8 mouse cellular contexts compared by ENCODE assay signal in the genomic region with DNA sequence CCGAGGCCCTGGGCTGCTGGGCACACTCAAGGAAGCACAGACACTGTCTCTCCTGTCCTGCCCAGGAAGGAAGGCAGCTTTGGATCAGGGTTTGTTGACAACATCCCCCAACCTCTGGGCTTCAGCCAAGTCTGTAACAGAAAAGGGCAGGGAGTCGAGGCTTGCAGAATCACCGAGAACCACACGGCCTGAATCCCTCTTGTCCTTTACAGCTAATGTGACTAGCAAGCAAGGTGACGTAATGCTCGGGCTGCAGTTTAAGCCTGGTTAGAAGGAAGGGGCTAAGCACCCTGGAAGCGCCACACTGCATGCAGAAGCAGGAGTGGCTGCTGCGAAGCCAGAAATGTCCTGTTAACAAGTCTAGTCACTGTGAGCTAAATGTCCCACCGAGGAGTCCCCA. TPM values are rescaled to one million over a fixed set of nuclear protein-coding genes. Genes with fewer than 3 reads are reported as not detected.
A peak's percentile ranks its signal among the peaks of the same experiment; 100 is the strongest.
DNase-seq lines count a peak whose midpoint lies in the region; ATAC-seq and TF ChIP-seq lines count a peak whose summit lies in the region.

No protein-coding gene starts in this region.

- H3K27ac ChIP-seq in gastrocnemius, adult 2 months, result peak overlapping the region; percentile 81
- H3K27ac ChIP-seq in kidney, embryonic 16.5 days (ENCODE audit: low read length), result peak overlapping the region; percentile 71

- peak overlapping the region; percentile 20; the same call in 1 of the 2 replicates for H3K4me2 ChIP-seq in kidney, embryonic 16.5 days (replicated peaks; ENCODE audit: low read depth, low read length)

- 38% methylated on average over 9 of the region's 9 CpGs for WGBS in kidney, embryonic 16.5 days

- intact Hi-C loops in gastrocnemius, adult 2 months (cut with DNase I), result no loop called here

- peak; percentile 44 for DNase-seq in gastrocnemius, adult 2 months
- no peak for DNase-seq in gastrocnemius, adult 18-20 months (ENCODE audit: low spot score)
- DNase-seq in adrenal gland, postnatal 10 days, result peak; percentile 78
- DNase-seq in lung, postnatal 36 days, result peak; percentile 91
- DNase-seq in left cerebral cortex, adult 11 months (ENCODE audit: low spot score), result no peak
- DNase-seq in natural killer cell, adult 2 months (ENCODE audit: low spot score in 2 of 2), result no peak

- H3K4me1 ChIP-seq in kidney, embryonic 16.5 days (ENCODE audit: insufficient read depth, low read length), result peaks cover 78% of the 10 kb centered on the region

- peak overlapping the region; percentile 41; the same call in 1 of the 2 replicates for H3K9ac ChIP-seq in kidney, embryonic 16.5 days (replicated peaks; ENCODE audit: low read length)

- peaks cover 12% of the 10 kb centered on the region; the same call in 1 of the 2 replicates for H3K36me3 ChIP-seq in kidney, embryonic 16.5 days (ENCODE audit: insufficient read depth, low read length)

- TF ChIP-seq CTCF in gastrocnemius, adult 2 months (IDR thresholded peaks at IDR 0.05), result no peak

- no peaks in the 10 kb centered on the region for H3K27me3 ChIP-seq in kidney, embryonic 16.5 days (ENCODE audit: insufficient read depth, low read length)

- peak overlapping the region; percentile 42 for H3K4me3 ChIP-seq in gastrocnemius, adult 2 months
- no peak overlapping the region for H3K4me3 ChIP-seq in kidney, embryonic 16.5 days (ENCODE audit: low read length)

- peak; percentile 52 for ATAC-seq in granulocyte monocyte progenitor cell, adult 5-6 weeks (replicated peaks; ENCODE audit: poor library complexity, severe bottlenecking)
- ATAC-seq in kidney, embryonic 16.5 days (ENCODE audit: low FRiP score, low TSS enrichment), result 0 out of 2 replicates have a peak, but pooled peaks have one; percentile 18

- no peaks in the 10 kb centered on the region for H3K9me3 ChIP-seq in kidney, embryonic 16.5 days (ENCODE audit: low read length)

RNA-seq across cellular contexts. Expression of gene Soga1, which starts 8.7 kb away (rescaled TPM):
- total RNA-seq in gastrocnemius, adult 2 months (2021), result 1 to 10 TPM; 2.8 to 4.5 TPM
- 1 to 10 TPM; 2.7 to 3.9 TPM for total RNA-seq in gastrocnemius, adult 18-20 months (2021)
- 10 to 100 TPM; 30.3 to 35.9 TPM for total RNA-seq in adrenal gland, postnatal 10 days (2021)
- 4.4 and 5.7 TPM in 2 replicates for total RNA-seq in granulocyte monocyte progenitor cell, adult 5-6 weeks (2014; fragmentation: Nextera tagmentation)
- 2.5 TPM in 2 replicates for total RNA-seq in granulocyte monocyte progenitor cell, adult 5-6 weeks (2017)
- 2.5 and 3.6 TPM in 2 replicates for polyA plus RNA-seq in kidney, embryonic 16.5 days (2015; fragmentation: Nextera tagmentation; extraction: Ambion mirVana)

RNA-seq across cellular contexts. Expression of gene Tldc2, which starts 16.5 kb away (rescaled TPM):
- total RNA-seq in gastrocnemius, adult 2 months (2021), result not detected
- not detected for total RNA-seq in gastrocnemius, adult 18-20 months (2021)
- not detected for total RNA-seq in adrenal gland, postnatal 10 days (2021)
- not detected in 2 replicates for total RNA-seq in granulocyte monocyte progenitor cell, adult 5-6 weeks (2014; fragmentation: Nextera tagmentation)
- not detected in 2 replicates for total RNA-seq in granulocyte monocyte progenitor cell, adult 5-6 weeks (2017)
- 0.53 and 0.71 TPM in 2 replicates for polyA plus RNA-seq in kidney, embryonic 16.5 days (2015; fragmentation: Nextera tagmentation; extraction: Ambion mirVana)

Comparison
In these comparisons a context has a peak if more than half of its experiments do, and no peak if none do; other contexts are left out.
1. DNase-seq: peak in gastrocnemius, adult 2 months (single experiment), adrenal gland, postnatal 10 days (single experiment) and lung, postnatal 36 days (single experiment); none in gastrocnemius, adult 18-20 months (single experiment), left cerebral cortex, adult 11 months (single experiment) and natural killer cell, adult 2 months (0 of 2).
2. RNA of gene Soga1, which starts 8.7 kb away (total RNA-seq): 30.3 to 35.9 TPM in adrenal gland, postnatal 10 days; 2.8 to 4.5 TPM in gastrocnemius, adult 2 months, 2.5 to 5.7 TPM in granulocyte monocyte progenitor cell, adult 5-6 weeks and 2.7 to 3.9 TPM in gastrocnemius, adult 18-20 months; every median in the first group is over 4 times any median in the second.